Mouse (Mus musculus): Measurements from ENCODE around the gene Clps. TPM values are rescaled to one million over a fixed set of nuclear protein-coding genes. Genes with fewer than 3 reads are reported as not detected.
A peak's percentile ranks its signal among the peaks of the same experiment; 100 is the strongest.

Gene Clps
- polyA plus RNA-seq, 1 experiment from 2014 or later, result not detected

DNA sequence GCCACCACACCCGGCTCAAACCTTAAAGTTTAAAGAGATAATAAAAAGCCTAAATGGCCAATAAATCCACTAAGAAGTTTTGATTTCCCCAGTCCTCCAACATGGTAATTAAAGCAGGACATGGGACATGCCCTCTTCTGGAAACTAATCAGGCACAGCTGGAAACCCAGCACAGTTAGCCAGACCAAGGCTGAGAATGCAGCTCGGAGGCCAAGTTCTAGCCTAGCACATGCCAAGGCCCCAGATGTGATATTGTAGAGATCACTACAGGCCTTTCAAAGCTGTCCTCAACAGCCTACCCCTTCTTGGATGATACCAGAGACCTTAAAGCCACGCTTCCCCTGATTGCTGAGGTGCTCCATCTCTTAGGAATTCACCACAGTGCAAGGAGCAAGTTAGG, 25.9 kb upstream of the Clps start:
- Histone ChIP-seq H3K27ac (replicated peaks; ENCODE audit: low read depth, low read length) (no peak overlapping the region), H3K4me1 (ENCODE audit: control insufficient read depth, insufficient read depth, low read length) (no peaks in the 10 kb centered on the region), H3K9me3 (ENCODE audit: control insufficient read depth, low read length) (no peaks in the 10 kb centered on the region), H3K36me3 (ENCODE audit: control insufficient read depth, insufficient read depth, low read length) (peaks cover 45% of the 10 kb centered on the region), H3K9ac (ENCODE audit: low read depth, low read length) (no peak overlapping the region), H3K4me2 (ENCODE audit: low read depth, low read length) (no peak overlapping the region), H3K4me3 (ENCODE audit: low read depth, low read length) (no peak overlapping the region), H3K27me3 (replicated peaks; ENCODE audit: control insufficient read depth, insufficient read depth, low read length) (no peaks in the 10 kb centered on the region)
- ATAC-seq (ENCODE audit: low read depth) (no peak), DNase-seq (ENCODE audit: low spot score) (no peak)
- WGBS, result 65% methylated on average over 3 of the region's 3 CpGs

DNA sequence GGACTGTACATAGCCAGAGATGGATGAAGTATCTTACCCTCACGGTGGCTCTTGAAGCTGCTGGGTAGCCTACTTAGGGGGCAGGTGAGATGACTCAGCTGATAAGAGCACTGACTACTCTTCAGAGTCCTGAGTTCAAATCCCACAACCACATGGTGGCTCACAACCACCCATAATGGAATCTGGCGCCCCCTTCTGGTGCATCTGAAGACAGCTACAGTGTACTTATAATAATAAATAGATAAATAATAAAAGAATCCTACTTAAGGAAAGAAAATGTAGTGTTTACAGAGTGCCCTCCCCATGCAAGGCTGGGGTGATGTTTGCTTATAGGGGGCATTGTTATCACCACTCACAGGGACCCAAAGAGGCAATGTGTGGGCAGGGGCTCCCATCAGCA, 20.5 kb upstream of the Clps start:
- Histone ChIP-seq H3K9me3 (ENCODE audit: control insufficient read depth, low read length) (no peaks in the 10 kb centered on the region), H3K27ac (replicated peaks; ENCODE audit: low read depth, low read length) (no peak overlapping the region), H3K36me3 (ENCODE audit: control insufficient read depth, insufficient read depth, low read length) (no peaks in the 10 kb centered on the region), H3K4me3 (ENCODE audit: low read depth, low read length) (no peak overlapping the region), H3K27me3 (replicated peaks; ENCODE audit: control insufficient read depth, insufficient read depth, low read length) (no peaks in the 10 kb centered on the region), H3K9ac (ENCODE audit: low read depth, low read length) (no peak overlapping the region), H3K4me1 (ENCODE audit: control insufficient read depth, insufficient read depth, low read length) (no peaks in the 10 kb centered on the region), H3K4me2 (ENCODE audit: low read depth, low read length) (no peak overlapping the region)
- WGBS, result 48% methylated on average over 2 of the region's 2 CpGs
- no peak for ATAC-seq (ENCODE audit: low read depth)
- no peak for DNase-seq (ENCODE audit: low spot score)

DNA sequence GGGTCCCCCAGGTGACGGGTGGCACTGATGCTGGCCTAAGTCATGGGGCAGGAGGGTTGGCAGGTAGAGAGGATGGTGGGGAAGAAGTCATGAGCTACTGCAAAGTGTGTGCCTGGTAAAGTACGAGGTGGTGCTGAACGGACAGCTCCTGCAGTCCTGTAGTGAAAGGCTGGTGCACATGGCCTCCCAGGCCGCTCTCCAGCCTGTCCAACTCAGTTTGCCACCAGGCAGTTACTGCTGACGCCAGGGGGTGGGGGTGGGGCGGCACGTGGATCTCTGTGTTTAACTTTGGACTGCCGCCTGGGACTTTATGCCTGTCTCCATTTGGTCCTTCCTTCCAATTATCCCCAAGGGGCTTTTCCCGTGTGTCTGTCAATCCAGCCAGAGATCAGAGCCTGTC, 19.8 kb upstream of the Clps start:
- H3K9me3 ChIP-seq (ENCODE audit: control insufficient read depth, low read length), result no peaks in the 10 kb centered on the region
- H3K4me1 ChIP-seq (ENCODE audit: control insufficient read depth, insufficient read depth, low read length), result peaks cover 6% of the 10 kb centered on the region; the same call in 1 of the 2 replicates
- H3K27ac ChIP-seq (replicated peaks; ENCODE audit: low read depth, low read length), result no peak overlapping the region
- DNase-seq (ENCODE audit: low spot score), result peak; percentile 84
- no peak overlapping the region for H3K4me3 ChIP-seq (ENCODE audit: low read depth, low read length)
- H3K27me3 ChIP-seq (replicated peaks; ENCODE audit: control insufficient read depth, insufficient read depth, low read length), result no peaks in the 10 kb centered on the region
- H3K4me2 ChIP-seq (ENCODE audit: low read depth, low read length), result no peak overlapping the region
- H3K9ac ChIP-seq (ENCODE audit: low read depth, low read length), result no peak overlapping the region
- WGBS, result 1% methylated on average over 8 of the region's 9 CpGs
- ATAC-seq (ENCODE audit: low read depth), result no peak
- no peaks in the 10 kb centered on the region for H3K36me3 ChIP-seq (ENCODE audit: control insufficient read depth, insufficient read depth, low read length)

DNA sequence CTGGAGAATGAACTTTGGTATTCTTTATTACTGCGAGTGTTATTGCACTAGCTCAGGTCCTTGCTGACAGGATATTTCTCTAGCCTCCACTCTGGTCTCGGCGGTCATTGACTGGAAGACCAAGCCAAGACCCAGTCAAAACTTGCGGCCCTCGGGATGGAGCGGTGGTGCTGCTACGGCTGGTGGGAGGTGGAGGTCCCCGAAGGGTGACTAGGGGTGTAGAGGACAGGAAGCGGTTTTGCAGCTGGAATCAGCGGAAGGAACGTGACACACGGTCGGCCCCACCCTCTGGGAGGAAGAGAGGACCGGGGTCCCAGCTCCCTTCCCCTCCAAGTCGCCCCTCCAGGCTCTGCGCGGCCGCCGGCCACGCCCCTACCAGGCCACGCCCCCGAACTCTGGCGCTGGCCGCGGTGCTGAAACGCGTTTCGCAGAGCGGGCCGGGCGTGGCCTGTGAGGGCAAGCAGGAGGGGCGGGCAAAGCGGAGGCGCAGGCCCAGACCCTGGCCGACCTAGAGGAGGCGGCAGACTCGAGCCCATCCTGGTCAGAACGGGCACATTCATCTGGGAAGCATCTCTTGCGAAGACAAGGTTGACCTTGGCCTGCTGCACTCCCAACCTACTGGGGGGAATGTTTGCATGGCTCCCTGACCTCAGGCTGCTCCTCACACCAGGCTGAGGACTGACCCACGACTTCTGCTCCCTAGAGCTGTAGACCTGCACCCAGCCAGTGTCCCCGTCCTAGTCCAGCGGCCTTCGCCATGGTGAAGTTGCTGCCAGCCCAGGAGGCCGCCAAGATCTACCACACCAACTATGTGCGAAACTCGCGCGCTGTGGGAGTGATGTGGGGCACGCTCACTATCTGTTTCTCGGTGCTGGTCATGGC, 14.9 kb upstream of the Clps start, which contains the start of gene Lhfpl5:
TSS of gene Lhfpl5 (plus strand) at position 398 of the 882 bp plus-strand sequence.
- Histone ChIP-seq H3K27me3 (replicated peaks; ENCODE audit: control insufficient read depth, insufficient read depth, low read length) (no peaks in the 10 kb centered on the region), H3K27ac (replicated peaks; ENCODE audit: low read depth, low read length) (no peak within 1 kb of the TSS), H3K9ac (ENCODE audit: low read depth, low read length) (no peak within 1 kb of the TSS), H3K4me3 (ENCODE audit: low read depth, low read length) (peak within 1 kb of the TSS; percentile 26), H3K4me2 (ENCODE audit: low read depth, low read length) (peak within 1 kb of the TSS; percentile 53), H3K36me3 (ENCODE audit: control insufficient read depth, insufficient read depth, low read length) (no peaks in the 10 kb centered on the region), H3K9me3 (ENCODE audit: control insufficient read depth, low read length) (no peaks in the 10 kb centered on the region), H3K4me1 (ENCODE audit: control insufficient read depth, insufficient read depth, low read length) (peaks cover 8% of the 10 kb centered on the region; the same call in 1 of the 2 replicates)
- ATAC-seq (ENCODE audit: low read depth), result peak; percentile 82
- peak; percentile 58 for DNase-seq (ENCODE audit: low spot score)
- 29% methylated on average over 27 of the region's 50 CpGs for WGBS

DNA sequence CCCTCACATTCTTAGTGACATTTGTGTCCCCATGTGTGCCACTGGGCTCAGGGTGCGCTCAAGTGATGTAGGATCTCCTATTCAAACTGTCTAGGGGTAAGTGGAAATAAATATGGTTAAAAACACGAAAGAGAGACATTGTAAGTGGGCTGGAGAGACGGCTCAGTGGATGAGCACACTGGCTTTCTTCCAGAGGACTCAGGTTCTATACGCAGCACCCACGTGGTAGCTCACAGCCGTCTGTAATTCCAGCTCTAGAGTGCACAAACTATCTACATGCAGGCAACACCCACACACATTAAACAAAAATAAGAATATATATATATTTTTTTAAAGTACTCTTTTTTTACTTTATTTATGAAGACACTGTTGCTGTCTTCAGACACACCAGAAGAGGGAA, 12.4 kb upstream of the Clps start:
- no peak overlapping the region for H3K4me2 ChIP-seq (ENCODE audit: low read depth, low read length)
- no peak overlapping the region for H3K27ac ChIP-seq (replicated peaks; ENCODE audit: low read depth, low read length)
- DNase-seq (ENCODE audit: low spot score), result no peak
- peaks cover 8% of the 10 kb centered on the region; the same call in 1 of the 2 replicates for H3K4me1 ChIP-seq (ENCODE audit: control insufficient read depth, insufficient read depth, low read length)
- no peaks in the 10 kb centered on the region for H3K27me3 ChIP-seq (replicated peaks; ENCODE audit: control insufficient read depth, insufficient read depth, low read length)
- no peak overlapping the region for H3K9ac ChIP-seq (ENCODE audit: low read depth, low read length)
- ATAC-seq (ENCODE audit: low read depth), result no peak
- no peak overlapping the region for H3K4me3 ChIP-seq (ENCODE audit: low read depth, low read length)
- WGBS, result 79% methylated on average over 6 of the region's 6 CpGs
- H3K9me3 ChIP-seq (ENCODE audit: control insufficient read depth, low read length), result no peaks in the 10 kb centered on the region
- no peaks in the 10 kb centered on the region for H3K36me3 ChIP-seq (ENCODE audit: control insufficient read depth, insufficient read depth, low read length)

DNA sequence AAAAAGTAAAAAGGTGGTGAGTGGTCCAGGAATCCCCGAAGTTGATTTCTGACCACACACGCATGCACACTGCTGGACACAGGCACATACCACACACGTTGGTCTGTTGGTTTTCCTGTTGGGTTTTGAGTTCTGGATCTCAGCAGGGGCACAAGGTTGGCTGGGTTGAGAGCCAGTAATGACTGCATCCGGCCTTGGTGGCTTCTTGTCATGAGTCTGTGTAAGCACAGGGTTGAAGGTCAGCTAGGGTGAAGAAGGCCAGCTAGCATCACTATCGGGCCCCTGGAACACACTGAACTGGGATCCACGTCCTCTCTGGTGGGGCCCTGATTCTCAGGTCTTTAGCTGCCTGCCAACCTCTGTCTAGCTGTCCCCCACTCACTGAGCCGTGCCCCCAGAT, 12.0 kb upstream of the Clps start:
- Histone ChIP-seq H3K4me1 (ENCODE audit: control insufficient read depth, insufficient read depth, low read length) (peaks cover 8% of the 10 kb centered on the region; the same call in 1 of the 2 replicates), H3K36me3 (ENCODE audit: control insufficient read depth, insufficient read depth, low read length) (no peaks in the 10 kb centered on the region), H3K9me3 (ENCODE audit: control insufficient read depth, low read length) (no peaks in the 10 kb centered on the region), H3K27ac (replicated peaks; ENCODE audit: low read depth, low read length) (no peak overlapping the region), H3K4me2 (ENCODE audit: low read depth, low read length) (no peak overlapping the region), H3K9ac (ENCODE audit: low read depth, low read length) (no peak overlapping the region), H3K4me3 (ENCODE audit: low read depth, low read length) (no peak overlapping the region), H3K27me3 (replicated peaks; ENCODE audit: control insufficient read depth, insufficient read depth, low read length) (no peaks in the 10 kb centered on the region)
- 83% methylated on average over 7 of the region's 7 CpGs for WGBS
- no peak for ATAC-seq (ENCODE audit: low read depth)
- DNase-seq (ENCODE audit: low spot score), result no peak

DNA sequence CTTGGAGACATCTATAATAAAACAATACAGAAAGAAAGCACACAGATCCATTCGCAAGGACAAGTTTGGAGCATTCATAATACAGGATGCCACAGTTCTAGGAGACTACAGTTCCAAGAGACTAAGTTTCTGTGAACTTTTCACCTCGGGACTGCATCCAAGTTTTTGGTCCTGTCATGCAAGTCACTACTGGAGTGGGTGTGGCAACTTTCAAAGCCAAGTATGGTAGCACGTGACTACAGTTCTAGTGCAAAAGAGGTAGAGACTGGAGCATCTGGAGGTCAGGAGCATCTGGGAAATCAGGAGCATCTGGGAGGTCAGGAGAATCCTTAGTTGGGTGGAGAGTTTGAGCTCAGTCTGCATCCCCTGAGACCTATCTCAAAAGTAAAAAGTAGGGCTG, 11.3 kb upstream of the Clps start:
- H3K4me3 ChIP-seq (ENCODE audit: low read depth, low read length), result no peak overlapping the region
- peaks cover 8% of the 10 kb centered on the region; the same call in 1 of the 2 replicates for H3K4me1 ChIP-seq (ENCODE audit: control insufficient read depth, insufficient read depth, low read length)
- H3K4me2 ChIP-seq (ENCODE audit: low read depth, low read length), result no peak overlapping the region
- no peak overlapping the region for H3K27ac ChIP-seq (replicated peaks; ENCODE audit: low read depth, low read length)
- H3K27me3 ChIP-seq (replicated peaks; ENCODE audit: control insufficient read depth, insufficient read depth, low read length), result no peaks in the 10 kb centered on the region
- ATAC-seq (ENCODE audit: low read depth) (no peak), DNase-seq (ENCODE audit: low spot score) (no peak)
- H3K36me3 ChIP-seq (ENCODE audit: control insufficient read depth, insufficient read depth, low read length), result no peaks in the 10 kb centered on the region
- no peak overlapping the region for H3K9ac ChIP-seq (ENCODE audit: low read depth, low read length)
- 77% methylated on average over 3 of the region's 3 CpGs for WGBS
- H3K9me3 ChIP-seq (ENCODE audit: control insufficient read depth, low read length), result no peaks in the 10 kb centered on the region

DNA sequence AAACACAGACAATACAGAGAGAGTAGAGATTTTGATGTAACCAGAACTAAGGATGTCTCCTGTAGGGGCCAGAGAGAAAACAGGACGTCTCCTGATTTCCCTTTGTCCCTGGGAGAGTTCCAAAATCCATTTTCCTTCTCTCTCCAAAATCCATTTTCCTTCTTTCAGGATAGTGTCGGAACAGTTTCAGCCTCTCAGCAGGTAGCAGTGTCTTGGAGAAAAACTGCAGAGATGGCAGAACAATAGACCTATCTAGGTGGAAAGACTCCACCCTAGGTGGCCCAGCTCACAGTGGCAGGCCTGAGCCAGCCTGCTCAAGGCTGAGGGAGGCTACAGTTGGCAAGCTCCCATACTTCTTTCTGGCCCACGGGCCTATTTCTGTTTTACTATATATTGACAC, 7.0 kb upstream of the Clps start:
- no peaks in the 10 kb centered on the region for H3K36me3 ChIP-seq (ENCODE audit: control insufficient read depth, insufficient read depth, low read length)
- no peaks in the 10 kb centered on the region for H3K27me3 ChIP-seq (replicated peaks; ENCODE audit: control insufficient read depth, insufficient read depth, low read length)
- WGBS, result 35% methylated on average over 3 of the region's 3 CpGs
- no peak overlapping the region for H3K9ac ChIP-seq (ENCODE audit: low read depth, low read length)
- DNase-seq (ENCODE audit: low spot score) (no peak), ATAC-seq (ENCODE audit: low read depth) (no peak)
- H3K4me2 ChIP-seq (ENCODE audit: low read depth, low read length), result no peak overlapping the region
- no peak overlapping the region for H3K4me3 ChIP-seq (ENCODE audit: low read depth, low read length)
- H3K4me1 ChIP-seq (ENCODE audit: control insufficient read depth, insufficient read depth, low read length), result no peaks in the 10 kb centered on the region
- no peak overlapping the region for H3K27ac ChIP-seq (replicated peaks; ENCODE audit: low read depth, low read length)
- H3K9me3 ChIP-seq (ENCODE audit: control insufficient read depth, low read length), result no peaks in the 10 kb centered on the region

DNA sequence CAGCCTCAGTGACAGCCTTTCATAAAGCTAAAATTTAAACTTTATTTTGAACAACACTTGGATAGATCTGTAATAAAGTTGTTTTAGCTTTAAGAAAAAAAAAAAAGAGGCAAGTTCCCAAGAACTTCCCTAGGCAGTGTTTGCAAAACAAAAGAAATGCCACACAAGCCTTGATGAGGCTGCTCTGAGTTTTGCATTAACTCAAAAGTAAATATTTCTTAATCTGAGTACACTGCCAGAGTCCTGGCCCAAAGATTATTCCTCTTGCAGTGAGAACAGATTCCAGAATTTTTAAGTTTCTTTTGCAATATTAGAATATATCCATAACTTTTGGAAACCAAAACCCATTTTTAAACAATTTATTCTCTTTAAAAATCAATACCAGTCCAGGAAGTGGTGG, 4.6 kb upstream of the Clps start:
- H3K36me3 ChIP-seq (ENCODE audit: control insufficient read depth, insufficient read depth, low read length), result no peaks in the 10 kb centered on the region
- H3K4me3 ChIP-seq (ENCODE audit: low read depth, low read length), result no peak overlapping the region
- H3K27me3 ChIP-seq (replicated peaks; ENCODE audit: control insufficient read depth, insufficient read depth, low read length), result no peaks in the 10 kb centered on the region
- ATAC-seq (ENCODE audit: low read depth) (no peak), DNase-seq (ENCODE audit: low spot score) (no peak)
- H3K27ac ChIP-seq (replicated peaks; ENCODE audit: low read depth, low read length), result no peak overlapping the region
- H3K9me3 ChIP-seq (ENCODE audit: control insufficient read depth, low read length), result no peaks in the 10 kb centered on the region
- H3K9ac ChIP-seq (ENCODE audit: low read depth, low read length), result no peak overlapping the region
- H3K4me2 ChIP-seq (ENCODE audit: low read depth, low read length), result no peak overlapping the region
- H3K4me1 ChIP-seq (ENCODE audit: control insufficient read depth, insufficient read depth, low read length), result no peaks in the 10 kb centered on the region

All from embryonic facial prominence, embryonic 14.5 days (tissue).